Mouse (Mus musculus) effector memory CD4-positive, alpha-beta T cell, adult 5 months (primary cell): ENCODE results near the gene Cd8a. TPM values are rescaled to one million over a fixed set of nuclear protein-coding genes. Genes with fewer than 3 reads are reported as not detected.

Experiments used
- polyA plus RNA-seq: library from polyadenylated mRNA; unstranded; fragments of 100-300 nt; shearing (Covaris generic); gene quantifications from one replicate; pipeline ENCODE4 v1.2.1, GENCODE M21; 2017

The Cd8a gene
- polyA plus RNA-seq = not detected

GRCm38 (mm10) chr6:71373249-71373775, at the start of gene Cd8a:
Cd8a (plus strand) TSS chr6:71373427.

Other genes with a start within 250 kb of the Cd8a start
- 1.4 TPM for gene Thnsl2, start 229.0 kb upstream of the Cd8a start, polyA plus RNA-seq
- gene Fabp1, start 173.6 kb upstream of the Cd8a start, polyA plus RNA-seq = not detected
- 48.1 TPM for gene Krcc1, start 101.8 kb upstream of the Cd8a start, polyA plus RNA-seq
- gene Smyd1, start 51.2 kb upstream of the Cd8a start, polyA plus RNA-seq = not detected
- gene Cd8b1, start 50.6 kb upstream of the Cd8a start, polyA plus RNA-seq = 13.5 TPM
- gene Rmnd5a, start 67.2 kb downstream of the Cd8a start, polyA plus RNA-seq = 36.2 TPM
- 59.0 TPM for gene Rnf103, start 120.5 kb downstream of the Cd8a start, polyA plus RNA-seq
- gene Chmp3, start 170.4 kb downstream of the Cd8a start, polyA plus RNA-seq = 56.9 TPM